Mouse (Mus musculus) cerebellum, postnatal 25 days (tissue): ENCODE measurements at regions not wholly inside any gene's neighbourhood (a gene's known extent, or its start where the extent isn't known, plus 50 kb on each side); places are given as distances from the start of the nearest gene placed in this dataset.
"Not testable (repeated sequence)": the region's sequence is repeated elsewhere in the genome, so short reads cannot be mapped to it uniquely, and the experiment has no call there.

Experiments used
- DNase-seq, 2 experiments: peaks; one replicate each; pipeline ENCODE4 v3.0.0; 2021; ENCODE audit warnings: mixed read lengths in 2 of 2

DNA sequence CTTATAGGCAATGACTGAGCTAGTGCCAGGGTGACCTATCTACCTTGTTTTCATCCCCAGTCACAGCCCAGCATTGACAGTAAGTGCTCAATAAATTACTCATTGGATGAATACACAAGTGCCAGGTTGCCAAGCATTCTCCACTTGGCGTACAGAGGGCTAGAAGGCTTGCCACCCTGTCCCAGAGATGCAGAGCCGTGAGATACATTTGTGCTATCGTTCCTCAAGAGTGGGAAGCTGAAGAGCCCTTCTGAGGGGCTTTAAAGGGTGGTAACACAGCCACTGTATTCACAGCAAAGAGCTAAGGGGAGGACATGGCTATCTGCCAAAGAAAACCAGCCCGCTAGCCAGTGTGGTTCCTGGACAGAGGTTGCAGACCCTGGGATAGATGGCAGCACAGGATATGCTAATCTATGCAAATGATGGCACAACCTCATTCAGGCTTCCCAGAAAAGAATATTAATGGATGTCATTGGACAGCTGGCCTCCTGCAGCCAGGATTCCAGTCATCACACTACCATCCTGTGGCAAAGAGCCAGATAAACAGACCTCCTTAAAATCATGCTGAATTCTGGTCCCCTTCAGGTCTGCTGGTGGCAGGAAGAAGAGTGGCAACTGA lies 214.4 kb downstream of the Trim29 start:
- DNase-seq = no peak

DNA sequence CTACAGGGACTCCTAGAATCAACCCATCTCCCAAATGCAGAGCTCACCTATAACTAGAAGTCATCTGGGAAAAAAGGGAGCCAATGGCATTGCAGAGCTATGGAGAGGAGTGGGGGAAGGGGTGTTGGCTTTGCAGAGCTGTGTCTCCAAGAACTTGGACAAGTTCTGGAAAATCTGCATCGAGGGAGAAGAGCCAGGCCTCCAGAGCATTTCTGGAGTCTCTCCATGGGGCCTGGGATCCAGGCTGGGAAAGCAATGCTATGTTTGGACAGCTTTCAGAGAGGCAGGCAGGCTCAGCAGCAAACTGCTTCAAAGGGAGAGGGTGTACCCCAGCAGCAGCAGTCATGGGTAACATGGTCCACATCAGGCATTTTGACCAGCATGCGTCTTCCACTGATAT lies 211.6 kb upstream of the Nectin1 start:
- DNase-seq = no peak

GRCm38 (mm10) chr9:43535967-43536366 lies 207.8 kb upstream of the Nectin1 start:
- DNase-seq = no peak

GRCm38 (mm10) chr9:43537121-43537520 lies 206.7 kb upstream of the Nectin1 start:
- DNase-seq = no peak

GRCm38 (mm10) chr9:43540131-43540530 lies 203.7 kb upstream of the Nectin1 start:
- DNase-seq = no peak

DNA sequence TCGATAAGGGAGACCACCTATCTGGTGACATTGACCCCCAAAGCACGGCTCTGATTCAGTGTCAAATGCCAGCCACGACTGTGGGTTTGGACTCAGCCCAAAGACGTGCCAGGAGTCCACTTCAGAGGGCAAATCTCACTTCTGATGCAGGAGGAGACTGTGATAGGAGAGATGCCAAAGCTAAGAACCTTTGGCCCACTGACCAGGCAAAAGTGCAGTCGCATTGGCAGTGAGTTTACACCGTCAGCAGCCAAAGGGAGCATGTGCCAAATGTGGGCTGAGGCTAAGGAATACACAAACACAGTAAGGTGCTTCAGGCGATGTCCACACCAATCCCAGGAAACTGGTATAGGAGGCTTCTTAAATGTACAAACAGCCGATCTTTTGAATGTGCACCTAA lies 202.6 kb upstream of the Nectin1 start:
- DNase-seq = peak; percentile 19 to 42

DNA sequence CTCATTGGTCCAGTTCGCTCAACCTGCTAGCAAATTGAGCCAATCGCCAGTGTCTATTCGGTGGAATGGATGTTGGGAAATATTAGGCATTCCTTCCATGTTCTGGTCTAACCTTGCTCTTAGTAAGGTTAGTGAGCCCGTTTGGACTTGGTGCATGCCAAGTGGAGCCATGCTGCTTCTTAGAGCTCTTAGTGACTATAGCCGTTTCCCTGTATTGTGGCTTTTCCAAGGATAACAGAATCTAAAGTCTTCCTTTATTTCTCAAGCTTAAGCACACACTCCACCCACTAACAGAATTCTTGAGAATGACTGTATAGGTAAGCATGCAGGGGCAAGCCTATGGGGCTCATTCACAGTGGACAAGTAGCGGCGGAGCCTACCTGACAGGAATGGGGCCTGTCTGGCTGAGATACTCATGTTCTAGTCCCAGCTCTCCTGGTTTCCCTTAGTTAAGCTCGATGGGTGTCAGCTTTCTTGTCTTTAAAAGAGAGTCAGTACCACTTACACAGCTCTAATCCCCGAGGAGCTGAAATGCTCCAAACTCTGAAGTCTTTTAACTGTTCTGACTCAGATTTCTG lies 201.6 kb upstream of the Nectin1 start:
- no peak for DNase-seq

DNA sequence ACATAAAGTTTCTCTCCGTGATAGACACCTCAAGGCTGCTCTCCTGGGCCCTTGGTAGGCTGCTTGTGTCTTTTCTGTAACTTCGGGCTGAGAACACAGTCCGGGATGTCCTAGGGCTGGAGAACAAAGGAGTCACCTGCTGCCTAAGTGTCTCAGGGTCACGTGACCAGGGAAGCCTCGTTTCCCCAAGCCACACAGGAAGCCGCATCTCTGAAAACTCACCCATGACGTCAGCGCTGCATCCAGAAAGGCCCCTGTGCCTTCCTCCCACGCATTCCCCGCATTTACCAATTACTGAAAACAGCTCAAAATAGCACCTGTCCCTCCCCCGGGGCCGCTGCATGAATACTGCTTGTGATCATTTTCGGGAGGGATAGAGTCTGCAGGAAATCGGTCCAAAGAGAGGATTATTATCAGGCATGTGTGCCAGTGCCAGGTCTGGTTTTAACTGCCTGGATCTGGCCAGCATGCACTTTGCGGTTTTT lies 198.7 kb upstream of the Nectin1 start:
- peak; percentile 61 to 67 for DNase-seq

GRCm38 (mm10) chr9:43548883-43549282 lies 194.9 kb upstream of the Nectin1 start:
- DNase-seq = no peak

DNA sequence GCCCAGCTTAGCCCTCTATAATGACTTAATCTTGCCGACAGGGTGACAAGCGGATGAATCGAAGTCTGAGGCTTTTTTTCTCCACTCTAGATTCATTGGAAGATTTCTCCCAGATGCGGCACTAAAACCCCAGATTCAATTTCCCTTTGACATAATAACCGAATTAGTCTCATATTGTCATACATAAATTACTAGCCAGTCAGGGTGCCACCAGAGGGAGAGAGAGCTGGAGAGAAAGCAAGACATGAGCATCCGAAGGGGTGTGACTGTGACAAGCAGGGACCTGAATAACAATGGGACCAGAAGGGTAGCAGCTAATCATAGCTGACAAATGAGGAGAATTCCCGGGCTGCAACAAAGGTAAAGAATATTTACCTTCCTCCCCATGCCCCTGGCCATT lies 194.5 kb upstream of the Nectin1 start:
- no peak for DNase-seq

DNA sequence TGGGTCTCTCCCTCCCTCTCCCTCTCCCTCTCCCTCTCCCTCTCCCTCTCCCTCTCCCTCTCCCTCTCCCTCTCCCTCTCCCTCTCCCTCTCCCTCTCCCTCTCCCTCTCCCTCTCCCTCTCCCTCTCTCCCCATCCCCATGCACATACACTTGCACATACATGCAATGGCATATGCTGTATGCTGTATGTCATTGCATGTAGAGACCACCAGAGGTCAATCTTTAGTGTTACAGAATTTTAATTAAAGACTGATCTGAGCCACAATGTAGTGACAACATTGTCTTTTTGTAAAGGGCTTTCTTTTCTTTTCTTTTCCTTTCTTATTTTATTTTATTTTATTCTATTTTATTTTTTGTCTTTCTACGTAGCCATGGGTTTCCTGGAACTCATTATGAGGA lies 191.0 kb upstream of the Nectin1 start:
- DNase-seq = not testable (repeated sequence)

GRCm38 (mm10) chr9:43562016-43562415 lies 181.8 kb upstream of the Nectin1 start:
- DNase-seq = no peak

DNA sequence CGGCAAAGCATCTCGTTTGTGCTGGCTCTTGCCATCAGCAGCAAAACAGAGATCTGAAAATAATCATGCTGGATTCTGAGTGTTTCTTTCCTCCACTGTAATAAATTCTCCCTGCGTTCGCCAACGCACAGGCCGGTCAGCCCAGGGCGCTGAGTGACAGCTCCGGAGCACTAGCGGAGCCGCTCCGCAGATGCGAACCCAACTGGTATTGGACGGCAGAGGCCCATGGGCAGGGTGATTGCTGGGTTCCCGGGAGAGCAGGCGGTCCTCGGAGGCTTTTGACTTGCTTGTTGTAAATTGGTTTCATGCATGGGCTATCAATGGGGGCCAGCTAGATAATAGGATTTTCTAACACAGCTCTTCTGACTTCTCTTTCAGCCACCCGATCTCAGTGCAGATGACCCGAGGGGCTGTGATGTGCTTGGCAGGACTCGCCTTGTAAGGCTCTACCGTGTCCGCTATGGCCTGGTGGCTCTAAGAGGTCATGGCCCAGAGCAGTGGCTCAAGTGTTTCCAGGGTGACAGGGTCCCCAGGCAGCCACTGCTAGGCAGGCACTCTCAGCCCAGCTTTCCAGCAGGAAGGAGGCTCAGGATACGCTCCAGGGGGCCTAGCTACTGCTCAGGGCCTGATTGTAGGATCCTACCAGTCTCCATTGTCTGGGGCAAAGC lies 179.4 kb upstream of the Nectin1 start:
- DNase-seq = no peak

DNA sequence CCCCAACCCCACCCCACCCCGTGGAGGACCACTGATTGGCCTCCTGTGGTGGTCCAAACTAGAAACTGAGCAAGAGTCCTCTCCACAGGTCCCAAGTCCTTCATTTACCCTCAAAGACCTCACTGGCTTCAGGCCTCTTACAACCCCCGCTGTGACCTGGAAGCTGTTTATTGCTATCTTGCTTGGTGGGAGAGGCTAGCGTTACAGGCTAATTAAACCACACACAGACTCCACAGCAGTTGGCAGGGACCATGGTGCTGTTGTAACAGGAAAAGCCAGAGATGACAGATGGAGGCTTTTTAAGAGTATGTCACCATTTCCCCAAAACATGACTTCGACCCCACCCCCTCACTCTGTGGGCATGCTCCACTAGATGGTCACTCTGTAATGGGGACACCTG lies 174.9 kb upstream of the Nectin1 start:
- peak in 1 of 2 experiments; percentile 21 for DNase-seq

DNA sequence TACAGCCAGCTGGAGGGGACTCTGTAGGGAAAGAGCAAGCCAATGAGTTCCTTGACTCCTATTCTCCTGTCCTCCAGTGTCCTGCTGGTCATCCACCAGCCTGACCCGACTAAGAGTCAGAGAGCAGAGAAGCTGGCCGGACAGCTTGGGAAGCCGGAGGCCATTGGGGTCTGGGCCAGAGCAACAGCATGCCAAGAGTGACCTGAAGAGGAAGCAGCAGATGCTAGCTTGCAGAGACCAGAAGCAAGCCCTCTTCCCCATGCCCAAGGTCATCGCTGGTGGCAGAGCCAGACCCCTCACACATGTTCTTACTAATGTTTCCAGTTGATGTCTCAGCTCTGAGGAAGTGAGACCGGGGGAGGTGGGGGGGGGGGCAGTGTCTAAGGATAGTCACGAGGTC lies 172.7 kb upstream of the Nectin1 start:
- peak; percentile 41 to 64 for DNase-seq

- DNase-seq = no peak
Measured at GRCm38 (mm10) chr9:43575659-43576058, 168.1 kb upstream of the Nectin1 start.

DNA sequence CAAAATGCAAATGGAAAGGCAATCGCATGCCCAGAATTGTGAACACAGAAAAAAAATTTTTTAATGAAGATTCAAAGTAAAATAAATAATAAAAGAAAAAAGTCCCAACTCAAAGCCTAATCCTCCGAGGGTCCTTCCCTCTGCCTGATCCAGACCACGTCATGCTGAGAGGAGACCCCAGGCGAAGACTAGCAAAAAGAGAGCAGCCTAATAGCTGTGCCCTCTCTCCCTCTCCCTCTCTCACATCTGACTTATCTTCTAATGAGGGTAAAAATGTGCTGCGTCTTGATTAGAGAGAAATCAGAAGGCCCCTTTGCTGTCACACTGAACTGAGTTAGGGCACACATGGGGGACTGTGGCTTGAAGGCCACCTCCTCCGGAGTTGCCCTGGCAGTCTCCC lies 163.1 kb upstream of the Nectin1 start:
- DNase-seq = no peak

DNA sequence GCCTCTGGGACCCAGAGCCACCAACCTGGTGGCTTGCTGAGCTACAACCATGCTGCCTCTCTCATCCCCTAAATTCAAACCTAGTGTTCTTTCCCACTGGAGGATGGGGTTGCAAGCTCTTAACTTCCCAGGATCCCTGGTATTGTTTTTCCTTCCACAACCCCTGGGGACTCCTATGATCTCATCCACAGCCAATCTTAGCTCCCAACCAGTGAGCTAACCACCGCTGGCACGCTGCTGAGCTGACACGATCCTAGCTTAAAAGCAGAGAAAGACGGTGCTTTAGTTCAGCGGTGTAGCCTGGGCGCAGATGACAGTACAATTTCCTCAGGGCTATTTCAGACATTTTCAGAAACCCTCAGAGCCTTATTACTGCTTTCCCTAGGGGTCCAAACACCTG lies 158.2 kb upstream of the Nectin1 start:
- DNase-seq = no peak

DNA sequence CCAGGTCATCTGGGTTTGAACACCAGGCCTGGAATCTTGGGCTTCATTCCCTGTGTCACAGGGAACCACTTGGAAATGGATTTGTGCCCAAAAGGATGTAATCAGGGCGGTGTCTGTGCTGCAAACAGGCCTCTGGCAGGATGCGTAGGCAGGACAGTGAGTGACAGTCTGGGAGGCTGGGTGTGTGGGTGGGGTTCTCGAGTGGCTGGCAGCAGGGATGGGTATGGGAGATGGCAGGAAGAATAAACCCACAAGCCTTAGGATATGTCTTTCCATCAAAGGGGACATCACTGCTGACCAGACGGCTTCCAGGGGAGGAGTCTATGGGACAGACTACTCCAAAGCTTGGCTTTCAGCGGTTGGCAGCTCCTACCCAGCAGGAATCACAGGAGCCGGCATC lies 150.5 kb upstream of the Nectin1 start:
- no peak for DNase-seq

- no peak for DNase-seq
Measured at GRCm38 (mm10) chr9:43594814-43595213, 149.0 kb upstream of the Nectin1 start.

GRCm38 (mm10) chr9:43595461-43595860 lies 148.3 kb upstream of the Nectin1 start:
- no peak for DNase-seq

DNA sequence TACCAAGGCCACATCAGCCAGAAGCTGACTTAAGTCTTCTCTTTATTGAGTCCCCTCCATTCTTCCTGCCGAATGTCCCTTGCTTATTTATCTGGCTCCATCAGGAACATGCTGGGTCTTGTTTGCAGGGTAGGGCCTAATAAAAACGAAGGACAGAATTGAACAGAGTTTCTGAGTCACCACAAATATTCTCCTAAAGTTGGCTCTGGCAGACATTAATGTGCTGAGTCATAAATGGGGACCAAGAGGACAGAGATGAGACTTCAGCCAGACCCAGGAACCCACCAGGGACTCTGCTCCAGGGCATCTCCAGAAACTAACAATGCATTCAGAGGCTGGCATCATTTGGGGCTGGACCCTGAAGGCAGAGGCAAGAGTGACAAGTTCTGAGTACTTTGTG lies 143.4 kb upstream of the Nectin1 start:
- no peak for DNase-seq

DNA sequence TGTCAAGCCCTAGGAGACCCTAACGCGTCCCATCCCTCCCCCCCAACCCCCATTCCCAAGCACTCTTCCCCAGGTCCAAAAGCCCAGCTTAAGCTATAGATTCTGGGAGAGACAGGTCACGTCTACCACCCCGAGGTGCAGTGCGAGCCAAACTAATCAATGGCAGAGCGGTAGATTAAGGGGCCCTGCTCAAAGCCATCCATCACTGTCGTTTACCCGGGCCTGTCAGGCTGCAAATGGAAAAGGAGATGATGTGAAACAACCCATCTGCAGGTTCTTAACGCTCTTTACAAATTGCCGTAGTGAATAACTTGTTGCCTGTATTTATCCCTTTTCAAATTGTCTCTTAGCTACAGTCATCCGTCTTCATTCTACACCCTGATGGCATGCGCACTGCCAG lies 126.2 kb upstream of the Nectin1 start:
- no peak for DNase-seq

GRCm38 (mm10) chr9:43627558-43627957 lies 116.2 kb upstream of the Nectin1 start:
- DNase-seq = no peak
